Mouse (Mus musculus) heart, embryonic 14.5 days (tissue): ENCODE data around the gene Ivns1abp. TPM values are rescaled to one million over a fixed set of nuclear protein-coding genes. Genes with fewer than 3 reads are reported as not detected.

Source experiments
- ATAC-seq: fragments of 200-750 bp; cut with Nextera tagmentation; 2 replicates; pipeline ENCODE4 v1.8.0; 2017; ENCODE audit warnings: low read depth, moderate TSS enrichment; ENCODE audit not compliant: insufficient number of reproducible peaks, insufficient read depth, low FRiP score
- H3K27ac ChIP-seq, 2 experiments: fragments of 200-500 bp in 1 of 2; fragments of 300-500 bp in 1 of 2; sonication (generic) in 1 of 2; replicated peaks in 1 of 2; 2 replicates each; pipeline ENCODE4 v1.5.1; 2012 to 2014; ENCODE audit warnings: low read depth in 2 of 2, low read length in 2 of 2, control low read depth in 1 of 2, mild to moderate bottlenecking in 1 of 2, mixed read lengths in 1 of 2; ENCODE audit not compliant: control insufficient read depth in 1 of 2, insufficient read depth in 1 of 2
- H3K27me3 ChIP-seq: fragments of 300-500 bp; sonication (generic); 2 replicates; pipeline ENCODE4 v1.6.1; 2014; ENCODE audit warnings: mild to moderate bottlenecking, low read length, control low read depth; ENCODE audit not compliant: control insufficient read depth, insufficient read depth
- H3K36me3 ChIP-seq: fragments of 300-500 bp; sonication (generic); 2 replicates; pipeline ENCODE4 v1.6.1; 2014; ENCODE audit warnings: mild to moderate bottlenecking, control low read depth, low read length, mixed read lengths; ENCODE audit not compliant: control insufficient read depth, insufficient read depth
- H3K4me1 ChIP-seq, 2 experiments: fragments of 200-500 bp in 1 of 2; fragments of 300-500 bp in 1 of 2; sonication (generic) in 1 of 2; 2 replicates each; pipeline ENCODE4 v1.6.1; 2012 to 2014; ENCODE audit warnings: low read length in 2 of 2, control low read depth in 1 of 2, mixed read lengths in 1 of 2; ENCODE audit not compliant: control insufficient read depth in 2 of 2, insufficient read depth in 2 of 2
- H3K4me2 ChIP-seq: fragments of 300-500 bp; sonication (generic); 2 replicates; pipeline ENCODE4 v1.6.1; 2014; ENCODE audit warnings: mild to moderate bottlenecking, low read length
- H3K4me3 ChIP-seq, 2 experiments: fragments of 200-500 bp in 1 of 2; fragments of 300-500 bp in 1 of 2; sonication (generic) in 1 of 2; 2 replicates each; pipeline ENCODE4 v1.5.1; 2012 to 2014; ENCODE audit warnings: low read length in 2 of 2, mild to moderate bottlenecking in 2 of 2, control low read depth in 1 of 2, low read depth in 1 of 2, moderate library complexity in 1 of 2; ENCODE audit not compliant: control insufficient read depth in 1 of 2, insufficient read depth in 1 of 2
- H3K9ac ChIP-seq: fragments of 300-500 bp; sonication (generic); 2 replicates; pipeline ENCODE4 v1.6.1; 2014; ENCODE audit warnings: mild to moderate bottlenecking, low read length
- H3K9me3 ChIP-seq: fragments of 300-500 bp; sonication (generic); 2 replicates; pipeline ENCODE4 v1.6.1; 2016; ENCODE audit warnings: low read length, control low read depth; ENCODE audit not compliant: control insufficient read depth
- WGBS: fragments of 180-500 bp; shearing (Covaris S2); extraction: QIAGEN DNeasy Blood & Tissue Kit; methylation state at CpG from one replicate; pipeline ENCODE4 v1.1.7; 2014; 5-methylcytosine and 5-hydroxymethylcytosine counted together
- polyA plus RNA-seq: library from polyadenylated mRNA; unstranded; fragments of >200 nt; fragmentation: Nextera tagmentation; extraction: Ambion mirVana; gene quantifications from 2 replicates; pipeline ENCODE4 v1.2.1, GENCODE M21; 2014

Ivns1abp gene
- polyA plus RNA-seq, 1 experiment from 2014 or later: 305 TPM

DNA sequence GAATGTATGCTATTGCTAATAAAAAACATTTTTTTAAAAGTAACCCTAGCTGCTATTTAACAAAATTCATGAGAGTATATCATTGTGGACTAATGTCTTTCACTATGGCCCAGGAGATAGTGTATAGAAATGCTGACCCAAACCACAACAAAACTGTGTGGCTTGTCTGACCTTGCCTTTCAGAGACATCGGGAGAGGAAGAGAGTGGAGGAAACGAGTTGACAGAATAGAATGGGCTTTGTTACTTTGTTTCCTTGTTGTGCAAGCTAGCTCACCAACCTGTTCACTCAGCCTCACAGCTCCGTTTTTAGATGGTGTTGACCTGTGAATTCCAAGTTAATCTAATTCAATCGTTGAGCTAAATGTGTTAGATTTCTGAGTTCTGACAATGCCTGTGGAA lies 23.9 kb upstream of the Ivns1abp start:
- H3K9me3 ChIP-seq: no peaks in the 10 kb centered on the region
- H3K36me3 ChIP-seq: no peaks in the 10 kb centered on the region
- H3K4me2 ChIP-seq: no peak overlapping the region
- no peaks in the 10 kb centered on the region for H3K4me1 ChIP-seq
- no peaks in the 10 kb centered on the region for H3K27me3 ChIP-seq
- H3K4me3 ChIP-seq: no peak overlapping the region
- no peak for ATAC-seq
- WGBS: 35% methylated on average over 4 of the region's 4 CpGs
- H3K27ac ChIP-seq: no peak overlapping the region
- no peak overlapping the region for H3K9ac ChIP-seq

GRCm38 (mm10) chr1:151325328-151325727 lies 18.9 kb upstream of the Ivns1abp start:
- no peak overlapping the region for H3K4me3 ChIP-seq
- H3K27me3 ChIP-seq: no peaks in the 10 kb centered on the region
- H3K4me1 ChIP-seq: no peaks in the 10 kb centered on the region
- no peak overlapping the region for H3K27ac ChIP-seq
- no peaks in the 10 kb centered on the region for H3K36me3 ChIP-seq
- ATAC-seq: no peak
- no peaks in the 10 kb centered on the region for H3K9me3 ChIP-seq
- H3K4me2 ChIP-seq: no peak overlapping the region
- H3K9ac ChIP-seq: no peak overlapping the region
- WGBS: 77% methylated on average over 1 of the region's 1 CpGs

DNA sequence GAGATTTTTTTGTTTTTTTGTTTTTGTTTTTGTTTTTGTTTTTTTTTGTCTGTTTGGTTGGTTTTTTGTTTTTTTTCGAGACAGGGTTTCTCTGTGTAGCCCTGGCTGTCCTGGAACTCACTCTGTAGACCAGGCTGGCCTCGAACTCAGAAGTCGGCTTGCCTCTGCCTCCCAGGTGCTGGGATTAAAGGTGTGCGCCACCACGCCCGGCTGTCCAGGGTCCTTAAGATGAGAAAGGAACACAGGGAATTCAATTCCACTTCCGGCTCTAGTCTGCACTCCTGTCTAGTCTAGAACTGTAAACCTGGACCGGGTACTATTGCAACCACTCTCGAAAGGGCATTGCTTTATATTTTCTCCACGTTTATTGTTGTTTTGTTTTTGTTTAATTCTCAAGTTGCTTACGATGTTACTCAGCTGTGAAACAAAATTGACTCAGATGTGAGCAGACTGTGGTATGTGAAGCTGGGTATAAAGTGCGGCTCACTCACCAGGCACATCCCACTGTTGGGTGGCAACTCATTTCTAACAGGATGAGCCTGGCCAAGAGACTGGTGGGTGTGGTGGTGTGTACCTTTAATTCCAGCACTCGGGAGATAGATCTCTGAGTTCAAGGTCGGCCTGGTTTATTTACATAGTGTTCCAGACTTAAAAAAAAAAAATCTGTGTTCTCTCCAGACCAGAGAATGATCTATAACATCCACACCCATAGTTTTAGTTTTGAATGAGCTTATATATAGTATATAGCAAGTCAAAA lies 15.8 kb upstream of the Ivns1abp start:
- H3K27ac ChIP-seq: no peak overlapping the region
- no peaks in the 10 kb centered on the region for H3K9me3 ChIP-seq
- no peak overlapping the region for H3K4me3 ChIP-seq
- WGBS: 85% methylated on average over 14 of the region's 14 CpGs
- H3K36me3 ChIP-seq: no peaks in the 10 kb centered on the region
- H3K27me3 ChIP-seq: no peaks in the 10 kb centered on the region
- no peaks in the 10 kb centered on the region for H3K4me1 ChIP-seq
- H3K9ac ChIP-seq: no peak overlapping the region
- H3K4me2 ChIP-seq: no peak overlapping the region
- ATAC-seq: no peak

GRCm38 (mm10) chr1:151329601-151330000 lies 14.7 kb upstream of the Ivns1abp start:
- no peak overlapping the region for H3K4me3 ChIP-seq
- no peaks in the 10 kb centered on the region for H3K9me3 ChIP-seq
- 78% methylated on average over 7 of the region's 7 CpGs for WGBS
- H3K36me3 ChIP-seq: no peaks in the 10 kb centered on the region
- no peak overlapping the region for H3K4me2 ChIP-seq
- H3K27me3 ChIP-seq: no peaks in the 10 kb centered on the region
- no peak overlapping the region for H3K27ac ChIP-seq
- no peak for ATAC-seq
- no peak overlapping the region for H3K9ac ChIP-seq
- H3K4me1 ChIP-seq: no peaks in the 10 kb centered on the region

DNA sequence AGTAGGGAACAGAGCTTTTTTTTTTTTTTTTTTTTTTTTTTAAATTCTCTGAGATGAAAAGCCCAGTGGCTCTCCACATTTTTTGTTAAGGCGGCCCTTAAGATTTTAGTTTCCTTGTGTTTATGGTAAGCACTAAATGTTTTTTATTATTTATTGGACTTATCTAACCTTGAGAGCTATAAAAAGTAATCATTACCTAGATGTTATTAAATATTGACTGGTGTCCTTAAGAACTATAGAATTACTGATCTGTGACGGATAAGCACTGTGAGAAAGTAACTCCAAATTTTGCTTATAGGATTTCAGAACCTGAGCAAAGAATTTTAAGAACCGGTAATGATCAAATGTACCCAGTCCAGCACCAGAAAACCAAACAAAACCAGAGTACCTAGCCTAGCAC lies 11.5 kb upstream of the Ivns1abp start:
- ATAC-seq: no peak

GRCm38 (mm10) chr1:151338234-151338633 lies 6.0 kb upstream of the Ivns1abp start:
- Histone ChIP-seq H3K27me3 (no peaks in the 10 kb centered on the region), H3K4me2 (no peak overlapping the region), H3K27ac (peak overlapping the region; percentile 57 to 80), H3K4me3 (no peak overlapping the region), H3K9ac (no peak overlapping the region), H3K36me3 (no peaks in the 10 kb centered on the region), H3K9me3 (no peaks in the 10 kb centered on the region), H3K4me1 (peaks cover 18 to 50% of the 10 kb centered on the region in 2 experiments)
- ATAC-seq: no peak

More for the DNA sequence above, 11.5 kb upstream of the Ivns1abp start:
- WGBS: 95% methylated on average over 3 of the region's 3 CpGs
- Histone ChIP-seq H3K4me1 (peaks cover 0 to under 1% of the 10 kb centered on the region in 2 experiments; a peak in 1 of 4 replicates), H3K9ac (no peak overlapping the region), H3K27me3 (no peaks in the 10 kb centered on the region), H3K4me3 (no peak overlapping the region), H3K36me3 (no peaks in the 10 kb centered on the region), H3K27ac (no peak overlapping the region), H3K4me2 (no peak overlapping the region), H3K9me3 (no peaks in the 10 kb centered on the region)

DNA sequence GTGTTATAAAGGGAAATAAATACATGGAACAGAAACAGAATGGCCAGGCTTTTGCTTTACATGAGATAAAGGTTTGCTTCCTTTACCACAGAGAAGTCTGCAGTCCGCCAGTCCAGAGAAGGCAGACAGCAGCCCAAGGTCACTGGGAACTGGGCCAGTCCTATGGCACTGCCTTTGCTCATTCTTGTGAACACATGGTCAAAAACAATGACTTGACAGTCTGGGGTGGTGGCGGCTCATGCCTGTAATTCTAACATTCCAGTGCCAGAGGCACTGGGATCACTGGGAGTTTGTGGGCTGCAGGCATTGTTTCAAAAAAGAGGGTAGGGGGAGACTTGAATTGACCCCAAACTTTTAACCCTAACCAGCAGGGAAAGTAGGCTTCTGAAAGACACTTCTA lies 5.3 kb upstream of the Ivns1abp start:
- no peaks in the 10 kb centered on the region for H3K27me3 ChIP-seq
- no peak overlapping the region for H3K4me2 ChIP-seq
- H3K9me3 ChIP-seq: no peaks in the 10 kb centered on the region
- peak overlapping the region; percentile 57 to 80 for H3K27ac ChIP-seq
- H3K4me1 ChIP-seq: peaks cover 18 to 53% of the 10 kb centered on the region in 2 experiments
- H3K4me3 ChIP-seq: no peak overlapping the region
- ATAC-seq: peak; percentile 84
- 7% methylated on average over 2 of the region's 2 CpGs for WGBS
- no peak overlapping the region; the same call in 1 of the 2 replicates for H3K9ac ChIP-seq
- H3K36me3 ChIP-seq: no peaks in the 10 kb centered on the region
